Comparison of ENCODE assay signal across 8 mouse cellular contexts in genomic region chrX:101260441-101261325, GRCm38 (mm10). TPM values are rescaled to one million over a fixed set of nuclear protein-coding genes. Genes with fewer than 3 reads are reported as not detected.
A peak's percentile ranks its signal among the peaks of the same experiment; 100 is the strongest.
DNase-seq lines count a peak whose midpoint lies in the region; ATAC-seq and TF ChIP-seq lines count a peak whose summit lies in the region.

No protein-coding gene starts in this region.

- intact Hi-C loops in left cerebral cortex, postnatal 4 days (cut with DNase I): no loop called here
- intact Hi-C loops in left cerebral cortex, postnatal 25 days (cut with DNase I): no loop called here

- TF ChIP-seq EP300 in lung, postnatal 0 days (IDR thresholded peaks at IDR 0.05): no peak

- H3K4me3 ChIP-seq in forebrain, embryonic 10.5 days: peak overlapping the region; percentile 22; the same call in 1 of the 2 replicates
- no peak overlapping the region for H3K4me3 ChIP-seq in liver, embryonic 11.5 days (ENCODE audit: low read depth, low read length)
- no peak overlapping the region for H3K4me3 ChIP-seq in lung, postnatal 0 days (ENCODE audit: low read depth, low read length)

- peaks cover 73% of the 10 kb centered on the region for H3K27me3 ChIP-seq in forebrain, embryonic 10.5 days (ENCODE audit: poor library complexity, severe bottlenecking)
- no peaks in the 10 kb centered on the region; the same call in 1 of the 2 replicates for H3K27me3 ChIP-seq in liver, embryonic 11.5 days (replicated peaks; ENCODE audit: control insufficient read depth, insufficient read depth, low read length)
- H3K27me3 ChIP-seq in lung, postnatal 0 days (replicated peaks; ENCODE audit: insufficient read depth, low read length): no peaks in the 10 kb centered on the region

- H3K4me2 ChIP-seq in liver, embryonic 11.5 days: peak overlapping the region; percentile 45
- no peak overlapping the region for H3K4me2 ChIP-seq in lung, postnatal 0 days (replicated peaks; ENCODE audit: low read depth, low read length)

- peaks cover 17% of the 10 kb centered on the region for H3K36me3 ChIP-seq in forebrain, embryonic 10.5 days (replicated peaks)
- no peaks in the 10 kb centered on the region for H3K36me3 ChIP-seq in liver, embryonic 11.5 days (ENCODE audit: control insufficient read depth, insufficient read depth, low read length)
- H3K36me3 ChIP-seq in lung, postnatal 0 days (ENCODE audit: insufficient read depth, low read length): no peaks in the 10 kb centered on the region

- H3K4me1 ChIP-seq in forebrain, embryonic 10.5 days: peaks cover 32% of the 10 kb centered on the region
- H3K4me1 ChIP-seq in liver, embryonic 11.5 days (replicated peaks; ENCODE audit: control insufficient read depth, insufficient read depth, low read length): peaks cover 9% of the 10 kb centered on the region; the same call in 1 of the 2 replicates
- no peaks in the 10 kb centered on the region for H3K4me1 ChIP-seq in lung, postnatal 0 days (ENCODE audit: insufficient read depth, low read depth, low read length)

- H3K9me3 ChIP-seq in forebrain, embryonic 10.5 days: no peaks in the 10 kb centered on the region
- H3K9me3 ChIP-seq in liver, embryonic 11.5 days (ENCODE audit: control insufficient read depth, low read length): no peaks in the 10 kb centered on the region
- H3K9me3 ChIP-seq in lung, postnatal 0 days (ENCODE audit: low read length): no peaks in the 10 kb centered on the region

- no peak overlapping the region for H3K9ac ChIP-seq in liver, embryonic 11.5 days (ENCODE audit: low read depth, low read length)
- no peak overlapping the region for H3K9ac ChIP-seq in lung, postnatal 0 days (replicated peaks; ENCODE audit: low read depth)

- peak; percentile 60 for ATAC-seq in liver, embryonic 11.5 days (replicated peaks; ENCODE audit: low FRiP score)
- no peak; the same call in 1 of the 2 replicates for ATAC-seq in lung, postnatal 0 days

- DNase-seq in left cerebral cortex, postnatal 4 days: peak; percentile 49
- DNase-seq in left cerebral cortex, postnatal 25 days (ENCODE audit: low spot score in 2 of 2): no peak
- peak; percentile 64 for DNase-seq in forebrain, embryonic 10.5 days (ENCODE audit: extremely low spot score, low spot score)
- peak; percentile 55 for DNase-seq in liver, embryonic 11.5 days (ENCODE audit: low spot score)
- DNase-seq in thymus, adult 18-20 months: peak; percentile 15 to 26
- DNase-seq in ovary, adult 18-20 months (ENCODE audit: low spot score): no peak
- DNase-seq in lung, postnatal 0 days (ENCODE audit: low spot score): no peak
- no peak for DNase-seq in right cerebral cortex, adult 2 months (ENCODE audit: low spot score in 2 of 2)

- WGBS in forebrain, embryonic 10.5 days: 23% methylated on average over 13 of the region's 13 CpGs
- 14% methylated on average over 11 of the region's 13 CpGs for WGBS in liver, embryonic 11.5 days
- WGBS in lung, postnatal 0 days: 25% methylated on average over 8 of the region's 13 CpGs

- H3K27ac ChIP-seq in forebrain, embryonic 10.5 days: peak overlapping the region; percentile 83
- peak overlapping the region; percentile 56 for H3K27ac ChIP-seq in liver, embryonic 11.5 days (ENCODE audit: low read depth, low read length)
- H3K27ac ChIP-seq in lung, postnatal 0 days (ENCODE audit: low read length): no peak overlapping the region

- no peak for TF ChIP-seq CTCF in lung, postnatal 0 days (IDR thresholded peaks at IDR 0.05)

RNA-seq across cellular contexts. Expression of gene Gm614, which starts 3.1 kb away (rescaled TPM):
- not detected for total RNA-seq in left cerebral cortex, postnatal 4 days (2021)
- not detected for total RNA-seq in left cerebral cortex, postnatal 25 days (2021)
- polyA plus RNA-seq in forebrain, embryonic 10.5 days (2016; fragmentation: Nextera tagmentation; extraction: Ambion mirVana): not detected in 2 replicates
- polyA plus RNA-seq in liver, embryonic 11.5 days (2014; fragmentation: Nextera tagmentation; extraction: Ambion mirVana): not detected in 2 replicates
- 0.25 and 0.27 TPM in 2 replicates for polyA plus RNA-seq in lung, postnatal 0 days (2015; fragmentation: Nextera tagmentation; extraction: Ambion mirVana)

RNA-seq across cellular contexts. Expression of gene Foxo4, which starts 6.4 kb away (rescaled TPM):
- total RNA-seq in left cerebral cortex, postnatal 4 days (2021): 1 to 10 TPM; 7.7 to 9.5 TPM
- total RNA-seq in left cerebral cortex, postnatal 25 days (2021): 10 to 100 TPM; 15.4 to 18.1 TPM
- polyA plus RNA-seq in forebrain, embryonic 10.5 days (2016; fragmentation: Nextera tagmentation; extraction: Ambion mirVana): 1.8 and 1.9 TPM in 2 replicates
- 2.0 and 2.5 TPM in 2 replicates for polyA plus RNA-seq in liver, embryonic 11.5 days (2014; fragmentation: Nextera tagmentation; extraction: Ambion mirVana)
- polyA plus RNA-seq in lung, postnatal 0 days (2015; fragmentation: Nextera tagmentation; extraction: Ambion mirVana): 2.9 and 3.1 TPM in 2 replicates

RNA-seq across cellular contexts. Expression of gene Il2rg, which starts 7.4 kb away (rescaled TPM):
- total RNA-seq in left cerebral cortex, postnatal 4 days (2021): 1 to 10 TPM; 4.0 to 4.9 TPM
- total RNA-seq in left cerebral cortex, postnatal 25 days (2021): 1 to 10 TPM; 1.5 to 1.6 TPM
- polyA plus RNA-seq in forebrain, embryonic 10.5 days (2016; fragmentation: Nextera tagmentation; extraction: Ambion mirVana): 2.0 and 2.7 TPM in 2 replicates
- polyA plus RNA-seq in liver, embryonic 11.5 days (2014; fragmentation: Nextera tagmentation; extraction: Ambion mirVana): 16.9 and 19.8 TPM in 2 replicates
- polyA plus RNA-seq in lung, postnatal 0 days (2015; fragmentation: Nextera tagmentation; extraction: Ambion mirVana): 58.3 and 59.1 TPM in 2 replicates

RNA-seq across cellular contexts. Expression of gene Gm20489, which starts 8.1 kb away (rescaled TPM):
- total RNA-seq in left cerebral cortex, postnatal 4 days (2021): not detected
- total RNA-seq in left cerebral cortex, postnatal 25 days (2021): not detected
- polyA plus RNA-seq in forebrain, embryonic 10.5 days (2016; fragmentation: Nextera tagmentation; extraction: Ambion mirVana): not detected in 2 replicates
- polyA plus RNA-seq in liver, embryonic 11.5 days (2014; fragmentation: Nextera tagmentation; extraction: Ambion mirVana): not detected in 2 replicates
- not detected in 2 replicates for polyA plus RNA-seq in lung, postnatal 0 days (2015; fragmentation: Nextera tagmentation; extraction: Ambion mirVana)

RNA-seq across cellular contexts. Expression of gene Med12, which starts 13.1 kb away (rescaled TPM):
- 10 to 100 TPM; 41.6 to 42.8 TPM for total RNA-seq in left cerebral cortex, postnatal 4 days (2021)
- 10 to 100 TPM; 18.4 to 22.7 TPM for total RNA-seq in left cerebral cortex, postnatal 25 days (2021)
- 33.8 and 38.6 TPM in 2 replicates for polyA plus RNA-seq in forebrain, embryonic 10.5 days (2016; fragmentation: Nextera tagmentation; extraction: Ambion mirVana)
- polyA plus RNA-seq in liver, embryonic 11.5 days (2014; fragmentation: Nextera tagmentation; extraction: Ambion mirVana): 36.5 and 41.1 TPM in 2 replicates
- 19.8 and 20.6 TPM in 2 replicates for polyA plus RNA-seq in lung, postnatal 0 days (2015; fragmentation: Nextera tagmentation; extraction: Ambion mirVana)

Comparison
In these comparisons a context has a peak if more than half of its experiments do, and no peak if none do; other contexts are left out.
1. DNase-seq: peak in left cerebral cortex, postnatal 4 days (single experiment), forebrain, embryonic 10.5 days (single experiment), liver, embryonic 11.5 days (single experiment) and thymus, adult 18-20 months (2 of 2); none in left cerebral cortex, postnatal 25 days (0 of 2), ovary, adult 18-20 months (single experiment), lung, postnatal 0 days (single experiment) and right cerebral cortex, adult 2 months (0 of 2).